Mouse (Mus musculus): ENCODE measurements around the gene Gm30191.
"Not testable (repeated sequence)": the region's sequence is repeated elsewhere in the genome, so short reads cannot be mapped to it uniquely, and the experiment has no call there.

Gm30191 gene

GRCm38 (mm10) chr4:134252131-134252910, 5.6 kb downstream of the Gm30191 start:
- no peak for DNase-seq

- no peak for DNase-seq
Observed at GRCm38 (mm10) chr4:134252911-134253721, 6.4 kb downstream of the Gm30191 start.

GRCm38 (mm10) chr4:134253722-134254324, 7.1 kb downstream of the Gm30191 start, which contains the start of gene Grrp1:
Gene Grrp1 (minus strand): TSS chr4:134254106.
- DNase-seq = no peak

GRCm38 (mm10) chr4:134254835-134255234, 8.1 kb downstream of the Gm30191 start:
- DNase-seq = no peak

GRCm38 (mm10) chr4:134255854-134256253, 9.1 kb downstream of the Gm30191 start:
- no peak for DNase-seq

GRCm38 (mm10) chr4:134256407-134257197, 9.9 kb downstream of the Gm30191 start:
- no peak for DNase-seq

- DNase-seq = no peak
Observed at GRCm38 (mm10) chr4:134257198-134258009, 10.7 kb downstream of the Gm30191 start.

GRCm38 (mm10) chr4:134258354-134258753, 11.6 kb downstream of the Gm30191 start:
- DNase-seq = no peak

GRCm38 (mm10) chr4:134263191-134263590, 16.5 kb downstream of the Gm30191 start:
- no peak for DNase-seq

- DNase-seq = no peak
Observed at GRCm38 (mm10) chr4:134265860-134266585, 19.3 kb downstream of the Gm30191 start.

- DNase-seq = no peak
Observed at GRCm38 (mm10) chr4:134268102-134268655, 21.4 kb downstream of the Gm30191 start.

- DNase-seq = not testable (repeated sequence)
Observed at GRCm38 (mm10) chr4:134269622-134270021, 22.9 kb downstream of the Gm30191 start.

GRCm38 (mm10) chr4:134271979-134272378, 25.2 kb downstream of the Gm30191 start:
- DNase-seq = no peak

GRCm38 (mm10) chr4:134272731-134273416, 26.1 kb downstream of the Gm30191 start:
- no peak for DNase-seq

GRCm38 (mm10) chr4:134273417-134274345, 26.9 kb downstream of the Gm30191 start:
- no peak for DNase-seq

GRCm38 (mm10) chr4:134284942-134285341, 38.2 kb downstream of the Gm30191 start:
- no peak for DNase-seq

- DNase-seq = peak; percentile 30
Observed at GRCm38 (mm10) chr4:134286226-134287167, 39.8 kb downstream of the Gm30191 start.

- DNase-seq = peak; percentile 94
Observed at GRCm38 (mm10) chr4:134287168-134287564, 40.4 kb downstream of the Gm30191 start.
